ENCODE assay signal across 22 mouse cellular contexts in the genomic region with DNA sequence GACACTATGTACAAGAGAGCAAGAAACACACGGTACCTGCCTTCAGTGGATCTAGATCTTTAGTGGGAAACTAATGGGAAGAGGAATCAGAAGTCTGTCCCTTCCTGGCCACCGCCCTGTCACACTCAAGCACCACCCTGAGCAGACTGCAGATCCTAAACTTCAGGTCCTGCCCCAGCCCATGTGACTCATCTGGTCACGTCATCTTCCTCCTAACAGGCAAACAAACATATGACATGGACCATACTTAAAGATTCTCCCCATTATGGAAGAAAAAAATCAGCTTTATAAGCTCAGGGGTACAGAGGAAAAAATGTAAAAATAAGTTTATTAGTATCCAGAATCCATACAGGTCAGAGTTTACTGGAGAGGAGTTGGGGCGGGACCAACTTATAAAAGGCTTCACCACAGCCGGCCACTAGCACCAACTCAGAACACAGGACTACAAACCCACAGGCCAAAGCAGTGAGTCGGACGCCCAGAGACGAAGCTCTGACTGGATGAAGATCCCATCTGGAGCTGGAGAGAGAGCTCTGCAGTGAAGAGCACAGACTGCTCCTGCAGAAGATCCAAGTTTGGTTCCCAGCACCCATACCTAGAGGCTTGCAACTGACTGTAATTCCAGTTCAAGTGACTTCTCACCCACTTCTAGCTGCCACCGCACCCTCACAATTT. TPM values are rescaled to one million over a fixed set of nuclear protein-coding genes. Genes with fewer than 3 reads are reported as not detected.
DNase-seq lines count a peak whose midpoint lies in the region; ATAC-seq and TF ChIP-seq lines count a peak whose summit lies in the region.
"Had no signal": no experiment of that assay in that cellular context is flagged by ENCODE, and none has a peak within 500 bp of the region (broad histone marks: within the 10 kb centered on the region; RNA-seq: fewer than 3 reads in every experiment).

No protein-coding gene starts in this region.

- no peak overlapping the region for H3K9ac ChIP-seq in liver, embryonic 12.5 days
- no peak overlapping the region for H3K9ac ChIP-seq in intestine, embryonic 15.5 days
- H3K9ac ChIP-seq: hindbrain, embryonic 13.5 days; limb, embryonic 15.5 days; neural tube, embryonic 12.5 days; stomach, embryonic 15.5 days had no signal

- H3K4me2 ChIP-seq in liver, embryonic 12.5 days, result no peak overlapping the region
- H3K4me2 ChIP-seq in intestine, embryonic 15.5 days (replicated peaks), result no peak overlapping the region
- H3K4me2 ChIP-seq: hindbrain, embryonic 13.5 days; limb, embryonic 15.5 days; neural tube, embryonic 12.5 days; stomach, embryonic 15.5 days had no signal

- DNase-seq in gastrocnemius, adult 2 months, result peak; percentile 16
- no peak for DNase-seq in gastrocnemius, adult 18-20 months (ENCODE audit: low spot score)
- DNase-seq in liver, result no peak
- DNase-seq in 3T3-L1 (ENCODE audit: low read depth, low spot score), result peak; percentile 68
- no peak for DNase-seq in spleen, postnatal 36 days (ENCODE audit: low spot score in 2 of 2)
- DNase-seq: adrenal gland, postnatal 14 days; heart, adult 18-20 months; layer of hippocampus, postnatal 36 days; thymus, postnatal 14 days had no signal

- peaks cover 54% of the 10 kb centered on the region for H3K4me1 ChIP-seq in liver, embryonic 12.5 days
- H3K4me1 ChIP-seq in intestine, embryonic 15.5 days (replicated peaks), result peaks cover 43% of the 10 kb centered on the region
- H3K4me1 ChIP-seq: neural tube, embryonic 12.5 days had no signal

- H3K4me3 ChIP-seq in gastrocnemius, adult 2 months, result no peak overlapping the region
- no peak overlapping the region for H3K4me3 ChIP-seq in liver, embryonic 12.5 days
- H3K4me3 ChIP-seq in macrophage (ENCODE audit: inconsistent target), result no peak overlapping the region; the same call in 1 of the 2 replicates
- no peak overlapping the region for H3K4me3 ChIP-seq in intestine, embryonic 15.5 days (replicated peaks)
- H3K4me3 ChIP-seq: embryonic facial prominence, embryonic 10.5 days; erythroblast, embryonic 14.5 days; hindbrain, embryonic 13.5 days; limb, embryonic 15.5 days; neural tube, embryonic 12.5 days; stomach, embryonic 15.5 days had no signal

- H3K9me3 ChIP-seq in liver, embryonic 12.5 days (replicated peaks), result no peaks in the 10 kb centered on the region
- H3K9me3 ChIP-seq in intestine, embryonic 15.5 days, result no peaks in the 10 kb centered on the region
- H3K9me3 ChIP-seq: embryonic facial prominence, embryonic 10.5 days; hindbrain, embryonic 13.5 days; limb, embryonic 15.5 days; stomach, embryonic 15.5 days had no signal

- H3K27ac ChIP-seq in gastrocnemius, adult 2 months, result no peak overlapping the region
- H3K27ac ChIP-seq in liver, embryonic 12.5 days, result peak overlapping the region; percentile 27; the same call in 1 of the 2 replicates
- peak overlapping the region; percentile 97 for H3K27ac ChIP-seq in macrophage
- no peak overlapping the region for H3K27ac ChIP-seq in intestine, embryonic 15.5 days
- H3K27ac ChIP-seq: embryonic facial prominence, embryonic 10.5 days; hindbrain, embryonic 13.5 days; limb, embryonic 15.5 days; neural tube, embryonic 12.5 days; stomach, embryonic 15.5 days had no signal

- no peaks in the 10 kb centered on the region for H3K27me3 ChIP-seq in liver, embryonic 12.5 days (replicated peaks)
- no peaks in the 10 kb centered on the region for H3K27me3 ChIP-seq in intestine, embryonic 15.5 days (replicated peaks)
- H3K27me3 ChIP-seq: hindbrain, embryonic 13.5 days; limb, embryonic 15.5 days; neural tube, embryonic 12.5 days; Patski; stomach, embryonic 15.5 days had no signal

- H3K79me2 ChIP-seq in macrophage (ENCODE audit: inconsistent target), result peaks cover 89% of the 10 kb centered on the region

- ATAC-seq in liver, embryonic 12.5 days, result no peak
- no peak for ATAC-seq in intestine, embryonic 15.5 days
- ATAC-seq: activated CD4-positive, CD25-positive, alpha-beta regulatory T cell, adult 4 months; forebrain, embryonic 14.5 days; intestine, embryonic 16.5 days; Patski had no signal

- TF ChIP-seq CTCF in gastrocnemius, adult 2 months (IDR thresholded peaks at IDR 0.05), result no peak

- intact Hi-C loops in gastrocnemius, adult 2 months (cut with DNase I), result no loop called here

- no peaks in the 10 kb centered on the region for H3K36me3 ChIP-seq in liver, embryonic 12.5 days
- H3K36me3 ChIP-seq in macrophage (ENCODE audit: inconsistent target), result no peaks in the 10 kb centered on the region
- no peaks in the 10 kb centered on the region for H3K36me3 ChIP-seq in intestine, embryonic 15.5 days
- H3K36me3 ChIP-seq: embryonic facial prominence, embryonic 10.5 days; hindbrain, embryonic 13.5 days; neural tube, embryonic 12.5 days; stomach, embryonic 15.5 days had no signal

- WGBS in liver, embryonic 12.5 days (ENCODE audit: insufficient replicate concordance), result 64% methylated on average over 9 of the region's 9 CpGs
- 69% methylated on average over 9 of the region's 9 CpGs for WGBS in macrophage (ENCODE audit: missing documents)
- WGBS in intestine, embryonic 15.5 days, result 72% methylated on average over 9 of the region's 9 CpGs

RNA-seq across cellular contexts. Expression of a gene that starts 19.5 kb away (rescaled TPM):
- 10 to 100 TPM; 13.8 to 24.9 TPM for total RNA-seq in gastrocnemius, adult 2 months (2021)
- 10 to 100 TPM; 13.9 to 18.5 TPM for total RNA-seq in gastrocnemius, adult 18-20 months (2021)
- 9.4 and 9.7 TPM in 2 replicates for polyA plus RNA-seq in liver, embryonic 12.5 days (2016; fragmentation: Nextera tagmentation; extraction: Ambion mirVana)
- total RNA-seq in macrophage (2018; cell fraction: chromatin; rRNA removed), result 100 to 1,000 TPM in 3 of 26 experiments, 10 to 100 TPM in 23; 34.6 to 267 (median 55.6) TPM
- 10 to 100 TPM; 24.9 to 76.0 (median 41.2) TPM for total RNA-seq in macrophage (2018; cell fraction: cytosol; rRNA removed)
- 100 to 1,000 TPM in 3 of 26 experiments, 10 to 100 TPM in 23; 39.7 to 251 (median 61.5) TPM for total RNA-seq in macrophage (2018; cell fraction: nucleus; rRNA removed)
- 16.7 to 39.2 TPM (median 24.7 TPM) in 3 replicates for polyA plus RNA-seq in macrophage (2018)
- 20.1 and 21.7 TPM in 2 replicates for polyA plus RNA-seq in intestine, embryonic 15.5 days (2015; fragmentation: Nextera tagmentation; extraction: Ambion mirVana)

Comparison
In these comparisons a context has a peak if more than half of its experiments do, and no peak if none do; other contexts are left out.
1. DNase-seq: peak in gastrocnemius, adult 2 months (single experiment) and 3T3-L1 (single experiment); none in gastrocnemius, adult 18-20 months (single experiment), liver (single experiment) and spleen, postnatal 36 days (0 of 2).
2. H3K27ac ChIP-seq: peak in liver, embryonic 12.5 days (single experiment) and macrophage (single experiment); none in gastrocnemius, adult 2 months (single experiment) and intestine, embryonic 15.5 days (single experiment).